ENCODE assay signal across 11 mouse cellular contexts in genomic region chr3:53761514-53762075, GRCm38 (mm10).
DNase-seq lines count a peak whose midpoint lies in the region; ATAC-seq lines count a peak whose summit lies in the region.
"Had no signal": no experiment of that assay in that cellular context is flagged by ENCODE, and none has a peak within 500 bp of the region (broad histone marks: within the 10 kb centered on the region; RNA-seq: fewer than 3 reads in every experiment).

No protein-coding gene starts in this region.

- peak overlapping the region; percentile 67 for H3K27ac ChIP-seq in forebrain, embryonic 16.5 days (ENCODE audit: low read length)
- no peak overlapping the region for H3K27ac ChIP-seq in midbrain, embryonic 14.5 days (replicated peaks; ENCODE audit: low read depth, low read length)
- H3K27ac ChIP-seq: limb, embryonic 12.5 days had no signal

- peak; percentile 60 for ATAC-seq in common myeloid progenitor, adult 5-6 weeks (replicated peaks; ENCODE audit: low read depth, poor library complexity, severe bottlenecking)
- peak; percentile 80 for ATAC-seq in forebrain, embryonic 16.5 days
- no peak for ATAC-seq in midbrain, embryonic 14.5 days (ENCODE audit: low FRiP score, low TSS enrichment)
- ATAC-seq: intestine, postnatal 0 days had no signal

- H3K4me1 ChIP-seq in forebrain, embryonic 16.5 days (replicated peaks; ENCODE audit: control insufficient read depth, insufficient read depth, low read length), result peaks cover 4% of the 10 kb centered on the region; the same call in 1 of the 2 replicates
- peaks cover 5% of the 10 kb centered on the region; the same call in 1 of the 2 replicates for H3K4me1 ChIP-seq in midbrain, embryonic 14.5 days (ENCODE audit: control insufficient read depth, insufficient read depth, low read length)
- H3K4me1 ChIP-seq: limb, embryonic 12.5 days had no signal

- H3K36me3 ChIP-seq in forebrain, embryonic 16.5 days (ENCODE audit: control insufficient read depth, insufficient read depth), result no peaks in the 10 kb centered on the region
- no peaks in the 10 kb centered on the region for H3K36me3 ChIP-seq in midbrain, embryonic 14.5 days (ENCODE audit: control insufficient read depth, insufficient read depth, low read length)
- H3K36me3 ChIP-seq: limb, embryonic 12.5 days had no signal

- H3K4me3 ChIP-seq in forebrain, embryonic 16.5 days (replicated peaks; ENCODE audit: low read length), result no peak overlapping the region
- no peak overlapping the region for H3K4me3 ChIP-seq in midbrain, embryonic 14.5 days (replicated peaks; ENCODE audit: low read depth, low read length)
- H3K4me3 ChIP-seq: erythroblast, embryonic 14.5 days; limb, embryonic 12.5 days had no signal

- H3K4me2 ChIP-seq in forebrain, embryonic 16.5 days (ENCODE audit: low read length), result no peak overlapping the region
- peak overlapping the region; percentile 24 for H3K4me2 ChIP-seq in midbrain, embryonic 14.5 days (ENCODE audit: low read length)
- H3K4me2 ChIP-seq: limb, embryonic 12.5 days had no signal

- H3K9ac ChIP-seq in forebrain, embryonic 16.5 days (replicated peaks; ENCODE audit: low read depth, low read length), result no peak overlapping the region
- no peak overlapping the region for H3K9ac ChIP-seq in midbrain, embryonic 14.5 days (replicated peaks; ENCODE audit: low read length)
- H3K9ac ChIP-seq: limb, embryonic 12.5 days had no signal

- no peaks in the 10 kb centered on the region for H3K9me3 ChIP-seq in forebrain, embryonic 16.5 days (ENCODE audit: control insufficient read depth, low read length)
- no peaks in the 10 kb centered on the region for H3K9me3 ChIP-seq in midbrain, embryonic 14.5 days (ENCODE audit: control insufficient read depth, low read length)
- H3K9me3 ChIP-seq: limb, embryonic 12.5 days had no signal

- DNase-seq in adrenal gland, adult 2 months, result peak; percentile 8
- no peak for DNase-seq in adrenal gland, postnatal 14 days
- peak; percentile 34 for DNase-seq in midbrain, embryonic 14.5 days
- DNase-seq in spleen, adult 18-20 months, result no peak
- no peak for DNase-seq in thymus, postnatal 4 days
- no peak for DNase-seq in lung, postnatal 14 days

- 32% methylated on average over 11 of the region's 11 CpGs for WGBS in forebrain, embryonic 16.5 days
- 26% methylated on average over 11 of the region's 11 CpGs for WGBS in midbrain, embryonic 14.5 days

- no peaks in the 10 kb centered on the region for H3K27me3 ChIP-seq in forebrain, embryonic 16.5 days (replicated peaks; ENCODE audit: control insufficient read depth, insufficient read depth, low read length)
- H3K27me3 ChIP-seq in midbrain, embryonic 14.5 days (ENCODE audit: control insufficient read depth, insufficient read depth, low read length), result no peaks in the 10 kb centered on the region
- H3K27me3 ChIP-seq: limb, embryonic 12.5 days had no signal

Comparison
In these comparisons a context has a peak if more than half of its experiments do, and no peak if none do; other contexts are left out.
1. DNase-seq: peak in adrenal gland, adult 2 months (single experiment) and midbrain, embryonic 14.5 days (single experiment); none in adrenal gland, postnatal 14 days (single experiment), spleen, adult 18-20 months (0 of 2), thymus, postnatal 4 days (single experiment) and lung, postnatal 14 days (single experiment).